In the genomic region with DNA sequence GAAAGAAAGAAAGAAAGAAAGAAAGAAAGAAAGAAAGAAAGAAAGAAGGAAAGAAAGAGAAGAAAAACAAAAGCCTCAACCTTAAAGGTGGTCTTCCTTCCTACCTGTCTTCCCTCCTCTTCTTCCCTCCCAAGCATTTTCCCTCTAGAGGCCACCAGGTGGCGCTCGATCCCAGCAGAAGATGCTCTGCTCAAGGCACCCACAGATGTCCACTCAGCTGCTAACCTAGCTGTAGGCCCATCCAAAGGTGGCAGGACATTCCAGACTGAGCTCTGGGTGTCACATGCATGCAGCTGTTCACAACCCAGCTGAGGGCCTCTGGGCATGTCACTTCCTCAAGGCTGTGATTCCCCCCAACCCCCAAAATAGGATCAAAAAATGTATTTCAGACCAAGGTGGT, we compare ENCODE assay signal across 8 mouse cellular contexts. TPM values are rescaled to one million over a fixed set of nuclear protein-coding genes. Genes with fewer than 3 reads are reported as not detected.
DNase-seq lines count a peak whose midpoint lies in the region; ATAC-seq lines count a peak whose summit lies in the region.

No protein-coding gene starts in this region.

- no peak overlapping the region for H3K9ac ChIP-seq in forebrain, embryonic 13.5 days
- H3K9ac ChIP-seq in hindbrain, embryonic 11.5 days (ENCODE audit: low read depth, low read length) = no peak overlapping the region

- 0% methylated on average over 2 of the region's 2 CpGs for WGBS in forebrain, embryonic 13.5 days
- WGBS in hindbrain, embryonic 11.5 days = 0% methylated on average over 2 of the region's 2 CpGs

- no peak overlapping the region for H3K4me2 ChIP-seq in forebrain, embryonic 13.5 days
- H3K4me2 ChIP-seq in hindbrain, embryonic 11.5 days (replicated peaks; ENCODE audit: low read depth, low read length) = no peak overlapping the region

- DNase-seq in Muller cell, postnatal 12 days (ENCODE audit: inconsistent ontology term) = peak; percentile 63
- DNase-seq in c-Kit-positive CD71-positive TER-119-negative erythroid progenitor cells, embryonic 14.5 days (ENCODE audit: low read depth) = peak; percentile 20
- DNase-seq in hindbrain, embryonic 11.5 days (ENCODE audit: low spot score) = peak; percentile 83
- DNase-seq in layer of hippocampus, postnatal 14 days (ENCODE audit: low spot score in 2 of 2) = peak; percentile 49 to 63
- peak; percentile 69 for DNase-seq in right cerebral cortex, postnatal 14 days

- peak; percentile 48; the same call in 1 of the 2 replicates for ATAC-seq in forebrain, embryonic 13.5 days
- ATAC-seq in hindbrain, embryonic 11.5 days (ENCODE audit: low FRiP score) = 0 out of 2 replicates have a peak, but pooled peaks have one; percentile 40
- peak; percentile 47; the same call in 1 of the 2 replicates for ATAC-seq in megakaryocyte, adult 5-6 weeks (ENCODE audit: poor library complexity, severe bottlenecking)
- ATAC-seq in inflammation-experienced regulatory T-cells, adult 6 months = no peak

- no peaks in the 10 kb centered on the region for H3K4me1 ChIP-seq in forebrain, embryonic 13.5 days
- no peaks in the 10 kb centered on the region for H3K4me1 ChIP-seq in hindbrain, embryonic 11.5 days (replicated peaks; ENCODE audit: control insufficient read depth, insufficient read depth, low read length)

- H3K9me3 ChIP-seq in forebrain, embryonic 13.5 days (replicated peaks) = no peaks in the 10 kb centered on the region
- H3K9me3 ChIP-seq in hindbrain, embryonic 11.5 days (ENCODE audit: control insufficient read depth, low read length) = no peaks in the 10 kb centered on the region

- H3K27me3 ChIP-seq in forebrain, embryonic 13.5 days = no peaks in the 10 kb centered on the region
- H3K27me3 ChIP-seq in hindbrain, embryonic 11.5 days (ENCODE audit: control insufficient read depth, insufficient read depth, low read length) = no peaks in the 10 kb centered on the region

- H3K36me3 ChIP-seq in forebrain, embryonic 13.5 days (ENCODE audit: poor library complexity, severe bottlenecking) = no peaks in the 10 kb centered on the region
- H3K36me3 ChIP-seq in hindbrain, embryonic 11.5 days (ENCODE audit: control insufficient read depth, insufficient read depth, low read length) = no peaks in the 10 kb centered on the region

- H3K27ac ChIP-seq in forebrain, embryonic 13.5 days = no peak overlapping the region
- no peak overlapping the region for H3K27ac ChIP-seq in hindbrain, embryonic 11.5 days (ENCODE audit: low read depth, low read length)

- H3K4me3 ChIP-seq in forebrain, embryonic 13.5 days = no peak overlapping the region
- no peak overlapping the region for H3K4me3 ChIP-seq in hindbrain, embryonic 11.5 days (ENCODE audit: low read depth, low read length)

RNA-seq across cellular contexts. Expression of a gene that starts 30.6 kb away (rescaled TPM):
- polyA plus RNA-seq in forebrain, embryonic 13.5 days (2015; fragmentation: Nextera tagmentation; extraction: Ambion mirVana) = not detected in 2 replicates
- polyA plus RNA-seq in hindbrain, embryonic 11.5 days (2014; fragmentation: Nextera tagmentation; extraction: Ambion mirVana) = not detected in 2 replicates
- total RNA-seq in layer of hippocampus, postnatal 14 days (2021) = not detected
- not detected in 2 replicates for total RNA-seq in megakaryocyte, adult 5-6 weeks (2015)
- total RNA-seq in megakaryocyte, adult 5-6 weeks (2017) = not detected in 2 replicates
- not detected for polyA plus RNA-seq in inflammation-experienced regulatory T-cells, adult 6 months (2017; shearing (Covaris generic))

Comparison
In these comparisons a context has a peak if more than half of its experiments do, and no peak if none do; other contexts are left out.
1. DNase-seq: peak in every context shown above with its lines; median percentile 83 in hindbrain, embryonic 11.5 days; 69 in right cerebral cortex, postnatal 14 days; 63 in Muller cell, postnatal 12 days; 56 in layer of hippocampus, postnatal 14 days; 20 in c-Kit-positive CD71-positive TER-119-negative erythroid progenitor cells, embryonic 14.5 days.